Mouse (Mus musculus): ENCODE measurements around the gene Hoxa1. TPM values are rescaled to one million over a fixed set of nuclear protein-coding genes. Genes with fewer than 3 reads are reported as not detected.
A peak's percentile ranks its signal among the peaks of the same experiment; 100 is the strongest.

Gene Hoxa1
- polyA plus RNA-seq, 2 experiments, result 0.33 to 0.47 TPM

- H3K4me1 ChIP-seq (replicated peaks; ENCODE audit: control insufficient read depth in 2 of 2, insufficient read depth in 2 of 2, low read length in 1 of 2), result no peaks in the 10 kb centered on the region
- TF ChIP-seq EP300 (IDR thresholded peaks at IDR 0.05; ENCODE audit: low read depth) (no peak), CTCF (IDR thresholded peaks at IDR 0.05; ENCODE audit: low read depth) (no peak)
- H3K27me3 ChIP-seq (ENCODE audit: control insufficient read depth, insufficient read depth, low read length), result peaks cover 98% of the 10 kb centered on the region
- H3K36me3 ChIP-seq (replicated peaks; ENCODE audit: control insufficient read depth, insufficient read depth, low read depth), result no peaks in the 10 kb centered on the region
- DNase-seq (ENCODE audit: low read depth in 3 of 3, low spot score in 3 of 3) (no peak), ATAC-seq (ENCODE audit: insufficient read depth) (no peak)
- no peak overlapping the region for H3K4me3 ChIP-seq (ENCODE audit: insufficient read depth in 1 of 2, low read depth in 2 of 2, low read length in 2 of 2)
- H3K9me3 ChIP-seq (ENCODE audit: control insufficient read depth, low read length), result no peaks in the 10 kb centered on the region
- H3K4me2 ChIP-seq (ENCODE audit: low read depth), result no peak overlapping the region
- no peak overlapping the region for H3K9ac ChIP-seq (replicated peaks)
- WGBS (ENCODE audit: insufficient replicate concordance), result 21% methylated on average over 14 of the region's 14 CpGs
- no peak overlapping the region for H3K27ac ChIP-seq
These were observed 9.6 kb upstream of the Hoxa1 start for GRCm38 (mm10) chr6:52167736-52168161.

DNA sequence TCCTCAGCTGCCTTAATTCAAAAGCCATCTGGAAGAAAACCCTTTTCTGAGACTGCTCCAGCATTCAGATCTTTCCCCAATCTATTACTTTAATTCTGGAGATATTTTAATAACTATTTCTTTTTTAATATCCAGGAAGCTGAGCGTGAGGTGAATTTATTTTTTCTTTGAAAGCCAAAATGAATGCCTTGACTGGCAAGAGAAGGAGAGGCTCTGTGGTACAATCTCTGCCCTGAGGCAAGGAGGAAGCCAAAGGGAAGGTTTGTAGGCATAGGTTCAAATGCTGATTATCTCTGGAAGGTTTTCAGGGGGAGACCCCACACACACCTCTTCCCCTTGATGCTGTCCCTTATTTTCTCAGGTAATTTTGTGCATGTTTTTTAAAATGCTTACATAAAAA, 9.1 kb upstream of the Hoxa1 start:
- no peak overlapping the region for H3K27ac ChIP-seq
- no peak overlapping the region for H3K9ac ChIP-seq (replicated peaks)
- DNase-seq (ENCODE audit: low read depth in 3 of 3, low spot score in 3 of 3) (no peak), ATAC-seq (ENCODE audit: insufficient read depth) (no peak)
- H3K4me1 ChIP-seq (replicated peaks; ENCODE audit: control insufficient read depth in 2 of 2, insufficient read depth in 2 of 2, low read length in 1 of 2), result no peaks in the 10 kb centered on the region
- H3K9me3 ChIP-seq (ENCODE audit: control insufficient read depth, low read length), result no peaks in the 10 kb centered on the region
- peaks cover 98% of the 10 kb centered on the region for H3K27me3 ChIP-seq (ENCODE audit: control insufficient read depth, insufficient read depth, low read length)
- no peak overlapping the region for H3K4me2 ChIP-seq (ENCODE audit: low read depth)
- no peak overlapping the region for H3K4me3 ChIP-seq (ENCODE audit: insufficient read depth in 1 of 2, low read depth in 2 of 2, low read length in 2 of 2)
- no peaks in the 10 kb centered on the region for H3K36me3 ChIP-seq (replicated peaks; ENCODE audit: control insufficient read depth, insufficient read depth, low read depth)
- WGBS (ENCODE audit: insufficient replicate concordance), result 29% methylated on average over 1 of the region's 1 CpGs
- TF ChIP-seq EP300 (IDR thresholded peaks at IDR 0.05; ENCODE audit: low read depth) (no peak), CTCF (IDR thresholded peaks at IDR 0.05; ENCODE audit: low read depth) (no peak)

DNA sequence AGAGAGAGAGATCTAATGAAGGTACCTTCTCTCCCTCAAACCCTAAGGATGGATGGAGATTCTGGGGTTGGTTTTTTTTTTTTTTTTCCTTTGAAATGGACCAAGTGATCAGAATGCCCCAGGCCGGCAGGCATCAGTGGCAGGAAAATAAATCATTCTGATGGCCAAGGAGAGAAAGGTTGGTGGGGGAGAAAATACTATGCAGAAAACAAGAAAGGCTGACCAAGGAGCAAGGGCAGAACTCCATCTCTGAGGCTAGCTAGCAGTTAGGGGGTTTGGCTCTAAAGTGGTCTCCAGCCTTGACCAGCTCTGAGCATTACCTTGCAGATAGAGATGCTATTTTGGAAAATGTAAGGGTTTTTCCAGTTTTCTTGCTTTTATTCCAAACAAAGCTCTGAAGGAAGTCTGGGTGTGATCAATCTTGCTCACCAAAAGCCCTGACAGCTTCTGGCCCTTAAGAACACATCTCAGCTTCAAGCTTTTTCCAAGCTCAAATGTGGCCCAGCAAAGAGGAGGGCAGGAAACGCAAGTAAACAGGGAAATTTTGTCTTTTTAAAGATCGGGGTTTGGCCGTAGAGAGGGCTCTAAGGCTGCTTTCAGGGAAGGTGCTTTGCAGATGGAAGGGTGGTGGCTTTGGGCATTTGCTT, 8.4 kb upstream of the Hoxa1 start:
- Histone ChIP-seq H3K36me3 (replicated peaks; ENCODE audit: control insufficient read depth, insufficient read depth, low read depth) (no peaks in the 10 kb centered on the region), H3K27me3 (ENCODE audit: control insufficient read depth, insufficient read depth, low read length) (peaks cover 98% of the 10 kb centered on the region), H3K4me2 (ENCODE audit: low read depth) (no peak overlapping the region), H3K9me3 (ENCODE audit: control insufficient read depth, low read length) (no peaks in the 10 kb centered on the region), H3K4me1 (replicated peaks; ENCODE audit: control insufficient read depth in 2 of 2, insufficient read depth in 2 of 2, low read length in 1 of 2) (no peaks in the 10 kb centered on the region), H3K4me3 (ENCODE audit: insufficient read depth in 1 of 2, low read depth in 2 of 2, low read length in 2 of 2) (no peak overlapping the region), H3K27ac (no peak overlapping the region), H3K9ac (replicated peaks) (no peak overlapping the region)
- DNase-seq (ENCODE audit: low read depth in 3 of 3, low spot score in 3 of 3) (no peak), ATAC-seq (ENCODE audit: insufficient read depth) (no peak)
- 13% methylated on average over 4 of the region's 4 CpGs for WGBS (ENCODE audit: insufficient replicate concordance)
- TF ChIP-seq CTCF (IDR thresholded peaks at IDR 0.05; ENCODE audit: low read depth) (no peak), EP300 (IDR thresholded peaks at IDR 0.05; ENCODE audit: low read depth) (no peak)

GRCm38 (mm10) chr6:52165441-52166370, 7.6 kb upstream of the Hoxa1 start:
- H3K4me2 ChIP-seq (ENCODE audit: low read depth), result 0 out of 2 replicates have a peak overlapping the region, but pooled peaks have one; percentile 24
- WGBS (ENCODE audit: insufficient replicate concordance), result 4% methylated on average over 28 of the region's 28 CpGs

More at GRCm38 (mm10) chr6:52165441-52166370, 7.6 kb upstream of the Hoxa1 start:
- no peak for TF ChIP-seq CTCF (IDR thresholded peaks at IDR 0.05; ENCODE audit: low read depth)
- TF ChIP-seq EP300 (IDR thresholded peaks at IDR 0.05; ENCODE audit: low read depth), result no peak
- Histone ChIP-seq H3K27ac (no peak overlapping the region), H3K4me3 (ENCODE audit: insufficient read depth in 1 of 2, low read depth in 2 of 2, low read length in 2 of 2) (no peak overlapping the region), H3K4me1 (replicated peaks; ENCODE audit: control insufficient read depth in 2 of 2, insufficient read depth in 2 of 2, low read length in 1 of 2) (no peaks in the 10 kb centered on the region), H3K36me3 (replicated peaks; ENCODE audit: control insufficient read depth, insufficient read depth, low read depth) (no peaks in the 10 kb centered on the region), H3K27me3 (ENCODE audit: control insufficient read depth, insufficient read depth, low read length) (peaks cover 97% of the 10 kb centered on the region), H3K9me3 (ENCODE audit: control insufficient read depth, low read length) (no peaks in the 10 kb centered on the region), H3K9ac (replicated peaks) (no peak overlapping the region)
- DNase-seq (ENCODE audit: low read depth in 3 of 3, low spot score in 3 of 3) (no peak), ATAC-seq (ENCODE audit: insufficient read depth) (no peak)
